Mouse (Mus musculus) kidney, postnatal 14 days (tissue): ENCODE measurements around the gene Slc15a5.

Source experiments
- DNase-seq: peaks from one replicate; pipeline ENCODE4 v3.0.0; 2022; ENCODE audit warnings: mixed read lengths

Slc15a5 gene

GRCm38 (mm10) chr6:138054956-138055355 is 24.8 kb downstream of the Slc15a5 start:
- DNase-seq: no peak

- peak; percentile 19 for DNase-seq
These were observed 25.6 kb downstream of the Slc15a5 start for GRCm38 (mm10) chr6:138054166-138054565.

GRCm38 (mm10) chr6:138053686-138054085 is 26.0 kb downstream of the Slc15a5 start:
- DNase-seq: no peak

- no peak for DNase-seq
These were observed 34.4 kb downstream of the Slc15a5 start for GRCm38 (mm10) chr6:138045364-138045763.

GRCm38 (mm10) chr6:138042891-138043290 is 36.8 kb downstream of the Slc15a5 start:
- no peak for DNase-seq

GRCm38 (mm10) chr6:138041865-138042264 is 37.9 kb downstream of the Slc15a5 start:
- no peak for DNase-seq

- no peak for DNase-seq
These were observed 42.1 kb downstream of the Slc15a5 start for GRCm38 (mm10) chr6:138037587-138037986.

GRCm38 (mm10) chr6:138036891-138037290 is 42.8 kb downstream of the Slc15a5 start:
- no peak for DNase-seq

GRCm38 (mm10) chr6:138016898-138017297 is 62.8 kb downstream of the Slc15a5 start:
- DNase-seq: no peak

GRCm38 (mm10) chr6:138014976-138015674 is 64.6 kb downstream of the Slc15a5 start:
- DNase-seq: no peak

- no peak for DNase-seq
These were observed 67.8 kb downstream of the Slc15a5 start for GRCm38 (mm10) chr6:138011955-138012354.

- DNase-seq: no peak
These were observed 72.0 kb downstream of the Slc15a5 start for GRCm38 (mm10) chr6:138007705-138008104.

- DNase-seq: no peak
These were observed 73.0 kb downstream of the Slc15a5 start for GRCm38 (mm10) chr6:138006525-138007251.

- DNase-seq: peak; percentile 3
These were observed 89.9 kb downstream of the Slc15a5 start for GRCm38 (mm10) chr6:137989853-137990252.

- no peak for DNase-seq
These were observed 94.5 kb downstream of the Slc15a5 start for GRCm38 (mm10) chr6:137985169-137985568.

GRCm38 (mm10) chr6:137982195-137982737 is 97.5 kb downstream of the Slc15a5 start:
- no peak for DNase-seq

GRCm38 (mm10) chr6:137980905-137981696 is 98.6 kb downstream of the Slc15a5 start:
- DNase-seq: no peak

GRCm38 (mm10) chr6:137980413-137980812 is 99.3 kb downstream of the Slc15a5 start:
- no peak for DNase-seq

GRCm38 (mm10) chr6:137979802-137980201 is 99.9 kb downstream of the Slc15a5 start:
- DNase-seq: no peak

- no peak for DNase-seq
These were observed 103.7 kb downstream of the Slc15a5 start for GRCm38 (mm10) chr6:137976021-137976420.

- DNase-seq: no peak
These were observed 116.0 kb downstream of the Slc15a5 start for GRCm38 (mm10) chr6:137963703-137964102.

- DNase-seq: no peak
These were observed 116.9 kb downstream of the Slc15a5 start for GRCm38 (mm10) chr6:137962836-137963235.
